Mouse (Mus musculus): ENCODE results near the gene Crbn.

The Crbn gene

GRCm38 (mm10) chr6:106799333-106800226 is at the start of gene Crbn:
Gene Crbn (minus strand): TSS chr6:106800077.
- peak; percentile 95 for DNase-seq (ENCODE audit: low read depth)

GRCm38 (mm10) chr6:106840181-106840580 is 40.3 kb upstream of the Crbn start:
- no peak for DNase-seq (ENCODE audit: low read depth)

DNA sequence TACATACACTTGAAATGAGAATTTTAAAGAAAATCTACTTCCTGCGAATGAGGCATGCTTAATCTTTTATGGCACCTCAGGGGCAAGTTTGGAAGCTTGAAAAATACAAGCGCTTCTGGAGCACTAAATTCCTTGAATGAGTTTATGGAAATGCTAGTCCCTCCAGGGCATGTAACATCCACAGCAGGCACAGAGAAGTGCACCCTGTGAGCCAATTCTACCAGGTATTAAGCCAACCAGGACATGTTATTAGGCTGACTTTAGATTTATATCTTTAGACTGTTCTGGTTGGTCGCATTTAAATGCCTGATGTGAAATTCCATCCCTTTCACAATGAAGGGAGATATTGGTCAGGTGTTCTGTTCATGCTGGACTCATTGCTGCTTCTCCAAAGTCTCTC is 38.2 kb upstream of the Crbn start:
- DNase-seq (ENCODE audit: low read depth): no peak

- DNase-seq (ENCODE audit: low read depth): no peak
Measured at GRCm38 (mm10) chr6:106835316-106835715, 35.4 kb upstream of the Crbn start.

GRCm38 (mm10) chr6:106822329-106822728 is 22.5 kb upstream of the Crbn start:
- DNase-seq (ENCODE audit: low read depth): peak; percentile 24

GRCm38 (mm10) chr6:106820566-106820965 is 20.7 kb upstream of the Crbn start:
- DNase-seq (ENCODE audit: low read depth): no peak

- no peak for DNase-seq (ENCODE audit: low read depth)
Measured at GRCm38 (mm10) chr6:106819906-106820305, 20.0 kb upstream of the Crbn start.

- DNase-seq (ENCODE audit: low read depth): no peak
Measured at GRCm38 (mm10) chr6:106819246-106819645, 19.4 kb upstream of the Crbn start.

- DNase-seq (ENCODE audit: low read depth): no peak
Measured at GRCm38 (mm10) chr6:106810686-106811085, 10.8 kb upstream of the Crbn start.

DNA sequence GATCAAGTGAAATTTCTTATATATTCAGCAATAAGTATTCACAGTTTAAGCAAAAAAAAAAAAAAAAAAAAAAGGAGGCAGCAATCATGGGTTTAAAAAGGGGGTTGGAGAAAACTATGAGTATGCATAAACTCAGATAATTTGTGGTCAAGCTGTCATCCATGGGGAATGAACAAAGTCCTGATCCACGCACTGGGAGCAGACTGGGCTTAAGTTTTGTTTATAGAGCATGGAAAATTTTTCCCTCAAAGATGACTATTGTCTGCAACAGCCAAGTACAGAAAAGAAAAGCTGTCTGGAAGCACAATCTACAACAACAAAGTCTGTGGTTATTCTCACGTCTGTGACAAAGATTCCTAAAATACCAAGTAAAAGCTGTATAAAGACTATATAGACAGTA is 9.3 kb upstream of the Crbn start:
- peak; percentile 12 for DNase-seq (ENCODE audit: low read depth)

GRCm38 (mm10) chr6:106804904-106805303 is 5.0 kb upstream of the Crbn start:
- peak; percentile 78 for DNase-seq (ENCODE audit: low read depth)

DNA sequence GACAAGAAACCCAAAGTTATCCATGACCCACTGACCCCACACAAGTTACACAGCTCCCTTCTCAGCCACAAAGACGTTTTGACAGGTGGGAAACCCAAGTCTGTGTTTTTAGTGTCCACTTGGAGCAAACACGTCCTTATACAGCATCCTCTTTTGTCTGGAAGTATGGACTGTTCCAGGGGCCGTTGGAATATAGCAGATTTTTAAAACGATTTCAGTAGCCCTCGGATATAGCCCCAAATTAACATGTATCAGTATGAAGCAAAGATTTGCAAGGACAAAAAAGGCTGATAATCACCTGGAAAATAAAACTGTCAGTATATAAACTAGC is 315 bp upstream of the Crbn start:
- DNase-seq (ENCODE audit: low read depth): no peak

GRCm38 (mm10) chr6:106794094-106794814 is 5.6 kb downstream of the Crbn start:
- no peak for DNase-seq (ENCODE audit: low read depth)

DNA sequence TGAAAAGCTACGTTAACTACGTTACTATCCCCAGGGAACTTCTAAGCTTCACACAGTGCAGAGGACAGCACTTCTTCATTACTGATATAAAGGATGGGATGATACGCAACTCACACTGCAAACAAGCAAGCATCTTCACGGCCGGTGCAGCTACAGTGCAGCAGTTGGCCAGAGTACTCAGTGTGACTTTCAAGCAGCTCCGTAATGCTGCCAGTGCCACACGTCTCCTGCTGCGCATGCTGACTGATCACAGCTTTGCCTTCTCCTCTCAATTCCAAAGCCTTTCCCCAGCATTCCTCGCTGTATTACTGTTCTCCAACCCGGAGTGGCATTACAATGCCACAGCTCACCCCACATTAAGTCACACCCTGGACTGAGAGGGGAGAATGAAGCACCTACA is 6.3 kb downstream of the Crbn start:
- DNase-seq (ENCODE audit: low read depth): no peak

- no peak for DNase-seq (ENCODE audit: low read depth)
Measured at GRCm38 (mm10) chr6:106793088-106793487, 6.8 kb downstream of the Crbn start.

DNA sequence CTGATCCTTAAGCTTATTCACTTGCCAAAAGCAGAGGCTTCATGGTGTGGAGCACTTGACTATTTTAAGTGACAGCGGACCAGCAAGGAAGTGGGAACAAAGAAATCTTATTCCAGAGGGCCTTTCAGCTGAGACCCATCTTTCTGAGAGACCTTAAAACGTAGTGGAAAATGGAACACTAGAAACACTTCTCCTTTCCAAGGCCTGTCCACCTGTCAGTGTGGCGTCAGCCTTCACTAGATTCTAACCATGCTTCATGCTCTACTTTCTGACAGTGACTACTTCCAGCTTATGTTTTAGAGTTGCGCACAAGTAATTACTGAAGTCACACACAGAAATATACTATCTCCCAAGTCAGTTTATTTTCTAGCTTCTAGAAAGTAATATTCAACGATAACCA is 7.4 kb downstream of the Crbn start:
- no peak for DNase-seq (ENCODE audit: low read depth)

DNA sequence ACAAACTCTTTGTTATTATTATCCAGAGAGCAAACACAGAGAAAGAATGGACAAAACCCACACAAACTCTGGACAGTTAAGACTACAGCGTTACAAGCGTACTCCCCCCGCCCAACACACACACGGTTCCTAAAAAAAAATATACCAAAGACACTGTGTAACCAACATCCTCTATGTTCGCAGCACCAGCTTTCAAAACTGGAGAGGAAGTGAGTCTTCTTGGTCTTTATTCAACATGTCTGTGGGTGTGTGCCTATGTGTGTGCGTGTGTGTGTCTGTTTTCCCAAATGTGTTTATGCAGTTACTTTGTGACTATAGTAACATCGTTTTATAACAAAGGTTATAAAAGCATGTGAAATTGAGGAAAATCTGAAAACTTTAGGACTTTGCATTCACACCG is 8.4 kb downstream of the Crbn start:
- DNase-seq (ENCODE audit: low read depth): no peak

GRCm38 (mm10) chr6:106787138-106787537 is 12.7 kb downstream of the Crbn start:
- no peak for DNase-seq (ENCODE audit: low read depth)

DNA sequence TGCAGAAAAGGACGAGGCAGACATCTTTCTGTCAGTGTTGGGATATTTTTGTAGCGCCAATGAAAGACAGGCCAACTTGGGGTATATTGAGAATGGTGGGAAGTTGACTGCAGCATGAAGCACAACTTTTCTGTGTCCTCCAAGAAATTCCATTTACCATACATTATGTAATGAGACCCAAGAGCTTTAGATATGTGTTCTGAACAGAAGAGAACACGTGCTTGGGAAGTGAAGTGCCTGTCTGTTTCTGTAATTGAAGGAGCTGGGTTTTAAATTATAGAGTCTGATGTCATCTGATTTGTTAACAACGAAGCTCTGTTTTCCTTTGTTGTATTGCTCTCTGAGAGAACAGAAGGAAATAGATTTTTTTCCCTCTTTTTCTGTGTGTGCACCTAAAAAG is 29.8 kb downstream of the Crbn start:
- DNase-seq (ENCODE audit: low read depth): no peak

DNA sequence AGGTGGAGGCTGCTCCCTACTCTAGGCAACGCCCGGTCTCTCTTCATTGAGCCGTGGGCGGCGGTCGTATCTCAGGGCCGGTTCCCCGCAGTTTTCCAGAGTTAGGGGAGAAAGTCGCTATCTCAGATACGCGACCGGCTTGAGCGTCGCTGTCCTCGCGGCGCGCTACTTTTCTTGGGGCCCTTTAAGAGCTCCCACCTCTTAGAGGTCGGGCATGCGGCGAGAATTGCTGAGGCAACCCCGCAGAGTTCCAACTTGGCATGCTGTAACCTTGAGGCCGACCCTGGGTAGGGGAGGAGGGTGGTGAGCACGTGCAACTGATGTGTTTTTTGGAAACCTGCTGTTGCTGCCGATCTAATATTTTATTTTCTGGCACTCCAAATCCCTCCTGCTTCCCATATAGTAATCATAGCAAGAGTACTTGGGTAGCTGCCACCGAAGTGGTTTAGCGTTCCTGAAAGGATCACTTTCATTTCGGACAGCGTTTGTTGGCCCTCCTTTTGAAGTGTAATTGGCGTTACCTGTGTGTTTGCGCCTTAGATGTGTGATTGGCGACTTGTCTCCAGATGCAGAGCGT is 30.5 kb downstream of the Crbn start:
- DNase-seq (ENCODE audit: low read depth): peak; percentile 38

DNA sequence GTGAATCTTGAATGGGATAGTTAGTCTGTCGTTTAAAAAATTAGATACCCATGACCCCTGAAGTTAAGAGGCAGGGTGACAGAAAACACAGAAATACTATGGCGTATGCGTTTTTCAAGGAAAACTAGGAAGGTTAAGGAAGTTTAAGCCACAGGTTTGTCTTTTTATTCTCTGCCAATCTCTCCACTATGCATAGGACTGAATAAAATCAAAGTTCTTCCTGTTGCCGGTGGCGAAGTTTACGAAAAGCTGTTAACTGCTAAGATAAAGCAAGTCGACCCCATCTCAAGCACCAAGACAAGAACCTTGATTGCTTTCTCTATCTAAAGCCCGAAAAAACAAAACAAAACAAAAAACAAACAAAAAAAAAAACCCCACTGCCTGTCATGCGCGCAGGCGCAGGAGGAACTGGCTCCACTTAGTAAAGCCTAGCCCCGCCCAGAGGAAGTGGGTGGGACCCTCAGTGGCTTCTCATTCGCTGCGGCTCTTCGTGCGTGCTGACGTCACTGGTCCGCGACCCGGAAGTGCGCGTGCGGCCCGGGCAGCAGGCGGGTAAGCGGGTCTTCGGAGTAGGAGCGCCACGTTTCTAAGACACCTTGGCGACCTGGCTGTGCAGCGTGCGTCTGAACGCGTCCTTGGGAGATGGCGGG is 31.1 kb downstream of the Crbn start, which contains the start of gene Trnt1:
Gene Trnt1 (plus strand): TSS at position 481 of the 650 bp plus-strand sequence.
- DNase-seq (ENCODE audit: low read depth): peak; percentile 99

DNA sequence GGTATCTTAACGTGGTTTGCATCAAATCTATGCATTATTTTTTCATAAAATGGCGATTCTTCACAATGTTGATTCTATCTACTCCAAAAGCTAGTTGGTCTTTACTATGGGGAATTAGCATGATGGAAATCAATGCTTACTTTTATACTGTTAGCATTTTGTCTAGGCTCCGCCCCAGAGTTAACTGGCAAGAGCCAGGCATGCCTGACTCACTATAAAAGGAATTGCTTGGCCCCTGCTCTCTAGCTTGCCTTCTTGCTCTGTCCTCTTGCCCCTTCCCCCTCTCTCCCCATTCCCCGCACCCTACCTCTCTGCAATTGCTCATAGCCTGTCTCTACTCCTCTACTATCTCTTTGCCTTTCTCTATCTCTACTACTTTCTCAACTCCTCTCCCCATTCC is 33.1 kb downstream of the Crbn start:
- peak; percentile 62 for DNase-seq (ENCODE audit: low read depth)

Data from NIH3T3 (cell line).